ENCODE assay signal across 8 mouse cellular contexts in genomic region chr13:49653180-49653541, GRCm38 (mm10). TPM values are rescaled to one million over a fixed set of nuclear protein-coding genes. Genes with fewer than 3 reads are reported as not detected.
DNase-seq lines count a peak whose midpoint lies in the region; ATAC-seq and TF ChIP-seq lines count a peak whose summit lies in the region.

No protein-coding gene starts in this region.

- H3K9ac ChIP-seq in liver, postnatal 0 days (replicated peaks) = peak overlapping the region; percentile 72

- WGBS in heart, embryonic 10.5 days = under 1% methylated on average over 16 of the region's 16 CpGs
- under 1% methylated on average over 16 of the region's 16 CpGs for WGBS in thymus, adult 2 months
- WGBS in hindbrain, embryonic 10.5 days = under 1% methylated on average over 16 of the region's 16 CpGs
- 0% methylated on average over 16 of the region's 16 CpGs for WGBS in liver, postnatal 0 days (ENCODE audit: insufficient replicate concordance)

- DNase-seq in heart, embryonic 10.5 days (ENCODE audit: low spot score) = peak; percentile 84
- DNase-seq in heart, postnatal 25 days (ENCODE audit: low spot score) = no peak
- no peak for DNase-seq in thymus, adult 2 months
- DNase-seq in thymus, postnatal 0 days (ENCODE audit: low spot score) = no peak
- no peak for DNase-seq in hindbrain, embryonic 10.5 days (ENCODE audit: low spot score)
- DNase-seq in liver, postnatal 0 days = no peak
- peak; percentile 83 for DNase-seq in testis, postnatal 14 days (ENCODE audit: low spot score)
- DNase-seq in layer of hippocampus, postnatal 14 days (ENCODE audit: low spot score in 2 of 2) = no peak

- peak overlapping the region; percentile 84 for H3K27ac ChIP-seq in heart, embryonic 10.5 days
- H3K27ac ChIP-seq in thymus, adult 2 months (ENCODE audit: control insufficient read depth, insufficient read depth, low read length) = peak overlapping the region; percentile 2; the same call in 1 of the 2 replicates
- peak overlapping the region; percentile 83 for H3K27ac ChIP-seq in hindbrain, embryonic 10.5 days
- peak overlapping the region; percentile 67 for H3K27ac ChIP-seq in liver, postnatal 0 days (ENCODE audit: low read depth)

- 0 out of 2 replicates have a peak, but pooled peaks have one; percentile 1 for TF ChIP-seq POLR2A in thymus, adult 2 months (IDR thresholded peaks at IDR 0.05; ENCODE audit: control insufficient read depth, extremely low read depth, insufficient read depth, low read length, poor library complexity)

- intact Hi-C loops in heart, postnatal 25 days (cut with DNase I) = loop anchor here (5.0 to 10.0 kb wide), 2 partner anchors 311 to 438 kb away; partner anchors contain the start of genes Bicd2 and Card19

- no peaks in the 10 kb centered on the region for H3K27me3 ChIP-seq in heart, embryonic 10.5 days (ENCODE audit: insufficient read depth, poor library complexity, severe bottlenecking)
- H3K27me3 ChIP-seq in thymus, adult 2 months (ENCODE audit: control insufficient read depth, insufficient read depth, low read length) = no peaks in the 10 kb centered on the region
- H3K27me3 ChIP-seq in hindbrain, embryonic 10.5 days (ENCODE audit: insufficient read depth, poor library complexity, severe bottlenecking) = no peaks in the 10 kb centered on the region
- H3K27me3 ChIP-seq in liver, postnatal 0 days (ENCODE audit: insufficient read depth, low read length) = no peaks in the 10 kb centered on the region

- H3K36me3 ChIP-seq in heart, embryonic 10.5 days = peaks cover 17% of the 10 kb centered on the region
- peaks cover 3% of the 10 kb centered on the region; the same call in 1 of the 2 replicates for H3K36me3 ChIP-seq in thymus, adult 2 months (ENCODE audit: control insufficient read depth, insufficient read depth, low read length)
- H3K36me3 ChIP-seq in hindbrain, embryonic 10.5 days = peaks cover 20% of the 10 kb centered on the region
- peaks cover 12% of the 10 kb centered on the region for H3K36me3 ChIP-seq in liver, postnatal 0 days (replicated peaks; ENCODE audit: insufficient read depth, low read length)

- H3K4me2 ChIP-seq in liver, postnatal 0 days (ENCODE audit: low read depth, low read length) = peak overlapping the region; percentile 95

- no peak; the same call in 1 of the 2 replicates for TF ChIP-seq EP300 in liver, postnatal 0 days (IDR thresholded peaks at IDR 0.05; ENCODE audit: low read depth)

- ATAC-seq in liver, postnatal 0 days = peak; percentile 67

- peaks cover 14% of the 10 kb centered on the region; the same call in 1 of the 2 replicates for H3K4me1 ChIP-seq in heart, embryonic 10.5 days
- no peaks in the 10 kb centered on the region for H3K4me1 ChIP-seq in thymus, adult 2 months (replicated peaks; ENCODE audit: control insufficient read depth, insufficient read depth, low read length)
- H3K4me1 ChIP-seq in hindbrain, embryonic 10.5 days (replicated peaks) = peaks cover 20% of the 10 kb centered on the region
- H3K4me1 ChIP-seq in liver, postnatal 0 days (ENCODE audit: insufficient read depth) = peaks cover 12% of the 10 kb centered on the region

- H3K9me3 ChIP-seq in heart, embryonic 10.5 days = no peaks in the 10 kb centered on the region
- no peaks in the 10 kb centered on the region for H3K9me3 ChIP-seq in hindbrain, embryonic 10.5 days
- H3K9me3 ChIP-seq in liver, postnatal 0 days (ENCODE audit: low read length) = no peaks in the 10 kb centered on the region

- TF ChIP-seq CTCF in thymus, adult 2 months (IDR thresholded peaks at IDR 0.05; ENCODE audit: borderline replicate concordance, control insufficient read depth, extremely low read depth, insufficient read depth, low read length, poor library complexity) = no peak
- TF ChIP-seq CTCF in liver, postnatal 0 days (IDR thresholded peaks at IDR 0.05; ENCODE audit: low read depth) = no peak

- H3K4me3 ChIP-seq in heart, embryonic 10.5 days = peak overlapping the region; percentile 79
- peak overlapping the region; percentile 86 for H3K4me3 ChIP-seq in thymus, adult 2 months (ENCODE audit: control insufficient read depth, insufficient read depth, low read length)
- peak overlapping the region; percentile 82 for H3K4me3 ChIP-seq in hindbrain, embryonic 10.5 days
- peak overlapping the region; percentile 97 for H3K4me3 ChIP-seq in liver, postnatal 0 days (ENCODE audit: low read depth, low read length)

RNA-seq across cellular contexts. Expression of gene Nol8, which starts 0.3 kb away (rescaled TPM):
- polyA plus RNA-seq in heart, embryonic 10.5 days (2016; fragmentation: Nextera tagmentation; extraction: Ambion mirVana) = 15.7 and 16.9 TPM in 2 replicates
- total RNA-seq in heart, postnatal 25 days (2021) = 10 to 100 TPM; 14.9 to 16.9 TPM
- 2.4 and 3.0 TPM in 2 replicates for polyA plus RNA-seq in thymus, adult 2 months (2012; rRNA removed)
- polyA plus RNA-seq in thymus, postnatal 0 days (2015; fragmentation: Nextera tagmentation; extraction: Ambion mirVana) = 28.6 and 29.6 TPM in 2 replicates
- 15.2 and 23.1 TPM in 2 replicates for polyA plus RNA-seq in hindbrain, embryonic 10.5 days (2016; fragmentation: Nextera tagmentation; extraction: Ambion mirVana)
- polyA plus RNA-seq in liver, postnatal 0 days (2015; fragmentation: Nextera tagmentation; extraction: Ambion mirVana) = 6.8 and 8.0 TPM in 2 replicates
- total RNA-seq in layer of hippocampus, postnatal 14 days (2021) = 10 to 100 TPM; 24.6 to 25.4 TPM

RNA-seq across cellular contexts. Expression of gene Cenpp, which starts 0.6 kb away (rescaled TPM):
- 25.3 and 27.7 TPM in 2 replicates for polyA plus RNA-seq in heart, embryonic 10.5 days (2016; fragmentation: Nextera tagmentation; extraction: Ambion mirVana)
- 1 to 10 TPM; 1.8 to 2.4 TPM for total RNA-seq in heart, postnatal 25 days (2021)
- 2.5 TPM in 2 replicates for polyA plus RNA-seq in thymus, adult 2 months (2012; rRNA removed)
- polyA plus RNA-seq in thymus, postnatal 0 days (2015; fragmentation: Nextera tagmentation; extraction: Ambion mirVana) = 38.7 and 41.2 TPM in 2 replicates
- 31.9 and 35.1 TPM in 2 replicates for polyA plus RNA-seq in hindbrain, embryonic 10.5 days (2016; fragmentation: Nextera tagmentation; extraction: Ambion mirVana)
- 13.7 TPM in 2 replicates for polyA plus RNA-seq in liver, postnatal 0 days (2015; fragmentation: Nextera tagmentation; extraction: Ambion mirVana)
- 1 to 10 TPM; 1.3 to 2.3 TPM for total RNA-seq in layer of hippocampus, postnatal 14 days (2021)

RNA-seq across cellular contexts. Expression of gene Iars, which starts 28.7 kb away (rescaled TPM):
- polyA plus RNA-seq in heart, embryonic 10.5 days (2016; fragmentation: Nextera tagmentation; extraction: Ambion mirVana) = 83.5 and 89.3 TPM in 2 replicates
- 10 to 100 TPM; 62.4 to 62.6 TPM for total RNA-seq in heart, postnatal 25 days (2021)
- 23.0 and 25.4 TPM in 2 replicates for polyA plus RNA-seq in thymus, adult 2 months (2012; rRNA removed)
- polyA plus RNA-seq in thymus, postnatal 0 days (2015; fragmentation: Nextera tagmentation; extraction: Ambion mirVana) = 32.1 and 37.2 TPM in 2 replicates
- 98.0 and 111 TPM in 2 replicates for polyA plus RNA-seq in hindbrain, embryonic 10.5 days (2016; fragmentation: Nextera tagmentation; extraction: Ambion mirVana)
- 13.4 and 16.9 TPM in 2 replicates for polyA plus RNA-seq in liver, postnatal 0 days (2015; fragmentation: Nextera tagmentation; extraction: Ambion mirVana)
- total RNA-seq in layer of hippocampus, postnatal 14 days (2021) = 10 to 100 TPM; 63.7 to 66.7 TPM

RNA-seq across cellular contexts. Expression of gene Ogn, which starts 45.3 kb away (rescaled TPM):
- polyA plus RNA-seq in heart, embryonic 10.5 days (2016; fragmentation: Nextera tagmentation; extraction: Ambion mirVana) = 1.3 and 2.1 TPM in 2 replicates
- total RNA-seq in heart, postnatal 25 days (2021) = 10 to 100 TPM; 85.5 to 89.3 TPM
- 0.92 and 2.0 TPM in 2 replicates for polyA plus RNA-seq in thymus, adult 2 months (2012; rRNA removed)
- polyA plus RNA-seq in thymus, postnatal 0 days (2015; fragmentation: Nextera tagmentation; extraction: Ambion mirVana) = 4.4 and 7.2 TPM in 2 replicates
- 2.7 and 5.3 TPM in 2 replicates for polyA plus RNA-seq in hindbrain, embryonic 10.5 days (2016; fragmentation: Nextera tagmentation; extraction: Ambion mirVana)
- 1.3 and 1.6 TPM in 2 replicates for polyA plus RNA-seq in liver, postnatal 0 days (2015; fragmentation: Nextera tagmentation; extraction: Ambion mirVana)
- total RNA-seq in layer of hippocampus, postnatal 14 days (2021) = 1 to 10 TPM; 1.5 to 5.2 TPM

Comparison
In these comparisons a context has a peak if more than half of its experiments do, and no peak if none do; other contexts are left out.
1. DNase-seq: peak in heart, embryonic 10.5 days (single experiment) and testis, postnatal 14 days (single experiment); none in heart, postnatal 25 days (single experiment), thymus, adult 2 months (single experiment), thymus, postnatal 0 days (single experiment), hindbrain, embryonic 10.5 days (single experiment), liver, postnatal 0 days (single experiment) and layer of hippocampus, postnatal 14 days (0 of 2).
2. H3K27ac ChIP-seq: peak in every context shown above with its lines; median percentile 84 in heart, embryonic 10.5 days; 83 in hindbrain, embryonic 10.5 days; 67 in liver, postnatal 0 days; 2 in thymus, adult 2 months.
3. Peak in every context shown above with its lines, with median percentiles within 50 percentile points of each other: H3K4me3 ChIP-seq.